In genomic region chr14:62940383-62941074, GRCm38 (mm10) we compare ENCODE assay signal across 9 mouse cellular contexts. TPM values are rescaled to one million over a fixed set of nuclear protein-coding genes. Genes with fewer than 3 reads are reported as not detected.
DNase-seq lines count a peak whose midpoint lies in the region; ATAC-seq lines count a peak whose summit lies in the region.
"Had no signal": no experiment of that assay in that cellular context is flagged by ENCODE, and none has a peak within 500 bp of the region (broad histone marks: within the 10 kb centered on the region; RNA-seq: fewer than 3 reads in every experiment).

No protein-coding gene starts in this region.

- DNase-seq in embryonic facial prominence, embryonic 10.5 days (ENCODE audit: low spot score): no peak
- DNase-seq in T-cell, adult 2 months (ENCODE audit: low spot score): peak; percentile 91
- DNase-seq in lung, postnatal 10 days: peak; percentile 88
- peak; percentile 61 for DNase-seq in testis, postnatal 10 days (ENCODE audit: low spot score)
- DNase-seq in hindbrain, embryonic 10.5 days (ENCODE audit: low spot score): no peak

- H3K36me3 ChIP-seq in embryonic facial prominence, embryonic 12.5 days: peaks cover 25% of the 10 kb centered on the region
- H3K36me3 ChIP-seq in embryonic facial prominence, embryonic 10.5 days (replicated peaks): peaks cover 69% of the 10 kb centered on the region
- peaks cover 49% of the 10 kb centered on the region for H3K36me3 ChIP-seq in heart, embryonic 13.5 days
- H3K36me3 ChIP-seq in forebrain, embryonic 12.5 days (replicated peaks): peaks cover 37% of the 10 kb centered on the region
- H3K36me3 ChIP-seq in hindbrain, embryonic 10.5 days: peaks cover 65% of the 10 kb centered on the region

- no peaks in the 10 kb centered on the region for H3K9me3 ChIP-seq in embryonic facial prominence, embryonic 12.5 days
- peaks cover 5% of the 10 kb centered on the region; the same call in 1 of the 2 replicates for H3K9me3 ChIP-seq in embryonic facial prominence, embryonic 10.5 days
- 0 out of 2 replicates have a peak, but pooled peaks cover 6% of the 10 kb centered on the region for H3K9me3 ChIP-seq in heart, embryonic 13.5 days
- H3K9me3 ChIP-seq in forebrain, embryonic 12.5 days: no peaks in the 10 kb centered on the region
- peaks cover 6% of the 10 kb centered on the region for H3K9me3 ChIP-seq in hindbrain, embryonic 10.5 days

- no peak overlapping the region for H3K4me3 ChIP-seq in embryonic facial prominence, embryonic 12.5 days
- no peak overlapping the region for H3K4me3 ChIP-seq in embryonic facial prominence, embryonic 10.5 days
- no peak overlapping the region for H3K4me3 ChIP-seq in heart, embryonic 13.5 days
- H3K4me3 ChIP-seq in forebrain, embryonic 12.5 days (replicated peaks): no peak overlapping the region
- H3K4me3 ChIP-seq in hindbrain, embryonic 10.5 days: no peak overlapping the region
- H3K4me3 ChIP-seq: erythroblast, embryonic 14.5 days had no signal

- no peak overlapping the region for H3K4me2 ChIP-seq in embryonic facial prominence, embryonic 12.5 days (replicated peaks)
- no peak overlapping the region for H3K4me2 ChIP-seq in heart, embryonic 13.5 days
- H3K4me2 ChIP-seq in forebrain, embryonic 12.5 days: no peak overlapping the region

- no peak overlapping the region for H3K9ac ChIP-seq in embryonic facial prominence, embryonic 12.5 days
- H3K9ac ChIP-seq in heart, embryonic 13.5 days: no peak overlapping the region
- H3K9ac ChIP-seq in forebrain, embryonic 12.5 days: no peak overlapping the region

- H3K27me3 ChIP-seq in embryonic facial prominence, embryonic 12.5 days: no peaks in the 10 kb centered on the region
- no peaks in the 10 kb centered on the region for H3K27me3 ChIP-seq in embryonic facial prominence, embryonic 10.5 days (replicated peaks; ENCODE audit: low read depth, poor library complexity, severe bottlenecking)
- H3K27me3 ChIP-seq in heart, embryonic 13.5 days (replicated peaks): no peaks in the 10 kb centered on the region
- H3K27me3 ChIP-seq in forebrain, embryonic 12.5 days: no peaks in the 10 kb centered on the region
- no peaks in the 10 kb centered on the region for H3K27me3 ChIP-seq in hindbrain, embryonic 10.5 days (ENCODE audit: insufficient read depth, poor library complexity, severe bottlenecking)

- ATAC-seq in embryonic facial prominence, embryonic 12.5 days (ENCODE audit: insufficient number of reproducible peaks, insufficient read depth, low FRiP score, low TSS enrichment): no peak
- ATAC-seq in heart, embryonic 13.5 days (ENCODE audit: extremely low read depth, insufficient number of reproducible peaks, low FRiP score, low TSS enrichment): no peak
- no peak for ATAC-seq in forebrain, embryonic 12.5 days (ENCODE audit: low FRiP score)

- no peaks in the 10 kb centered on the region for H3K4me1 ChIP-seq in embryonic facial prominence, embryonic 12.5 days
- H3K4me1 ChIP-seq in embryonic facial prominence, embryonic 10.5 days: no peaks in the 10 kb centered on the region; the same call in 1 of the 2 replicates
- H3K4me1 ChIP-seq in heart, embryonic 13.5 days: peaks cover 13% of the 10 kb centered on the region; the same call in 1 of the 2 replicates
- H3K4me1 ChIP-seq in forebrain, embryonic 12.5 days: no peaks in the 10 kb centered on the region
- H3K4me1 ChIP-seq in hindbrain, embryonic 10.5 days (replicated peaks): peaks cover 8% of the 10 kb centered on the region

- WGBS in embryonic facial prominence, embryonic 12.5 days: 84% methylated on average over 14 of the region's 14 CpGs
- 93% methylated on average over 14 of the region's 14 CpGs for WGBS in embryonic facial prominence, embryonic 10.5 days
- 66% methylated on average over 14 of the region's 14 CpGs for WGBS in heart, embryonic 13.5 days
- 92% methylated on average over 14 of the region's 14 CpGs for WGBS in forebrain, embryonic 12.5 days
- 93% methylated on average over 14 of the region's 14 CpGs for WGBS in hindbrain, embryonic 10.5 days

- H3K27ac ChIP-seq in embryonic facial prominence, embryonic 12.5 days: peak overlapping the region; percentile 36; the same call in 1 of the 2 replicates
- no peak overlapping the region for H3K27ac ChIP-seq in embryonic facial prominence, embryonic 10.5 days (replicated peaks)
- peak overlapping the region; percentile 42; the same call in 1 of the 2 replicates for H3K27ac ChIP-seq in heart, embryonic 13.5 days (replicated peaks)
- H3K27ac ChIP-seq in forebrain, embryonic 12.5 days: no peak overlapping the region
- H3K27ac ChIP-seq in hindbrain, embryonic 10.5 days: no peak overlapping the region

RNA-seq across cellular contexts. Expression of gene Defb48, which starts 43.8 kb away (rescaled TPM):
- not detected in 2 replicates for polyA plus RNA-seq in embryonic facial prominence, embryonic 12.5 days (2016; fragmentation: Nextera tagmentation; extraction: Ambion mirVana)
- polyA plus RNA-seq in embryonic facial prominence, embryonic 10.5 days (2016; fragmentation: Nextera tagmentation; extraction: Ambion mirVana): not detected in 2 replicates
- polyA plus RNA-seq in heart, embryonic 13.5 days (2015; fragmentation: Nextera tagmentation; extraction: Ambion mirVana): not detected in 2 replicates
- polyA plus RNA-seq in forebrain, embryonic 12.5 days (2016; fragmentation: Nextera tagmentation; extraction: Ambion mirVana): not detected in 2 replicates
- polyA plus RNA-seq in hindbrain, embryonic 10.5 days (2016; fragmentation: Nextera tagmentation; extraction: Ambion mirVana): not detected in 2 replicates
- polyA plus RNA-seq: erythroblast, embryonic 14.5 days had no signal

RNA-seq across cellular contexts. Expression of gene Defb47, which starts 57.3 kb away (rescaled TPM):
- polyA plus RNA-seq in embryonic facial prominence, embryonic 12.5 days (2016; fragmentation: Nextera tagmentation; extraction: Ambion mirVana): not detected in 2 replicates
- polyA plus RNA-seq in embryonic facial prominence, embryonic 10.5 days (2016; fragmentation: Nextera tagmentation; extraction: Ambion mirVana): not detected in 2 replicates
- polyA plus RNA-seq in heart, embryonic 13.5 days (2015; fragmentation: Nextera tagmentation; extraction: Ambion mirVana): not detected in 2 replicates
- polyA plus RNA-seq in forebrain, embryonic 12.5 days (2016; fragmentation: Nextera tagmentation; extraction: Ambion mirVana): not detected in 2 replicates
- not detected in 2 replicates for polyA plus RNA-seq in hindbrain, embryonic 10.5 days (2016; fragmentation: Nextera tagmentation; extraction: Ambion mirVana)
- polyA plus RNA-seq: erythroblast, embryonic 14.5 days had no signal

Comparison
In these comparisons a context has a peak if more than half of its experiments do, and no peak if none do; other contexts are left out.
1. H3K27ac ChIP-seq: peak in embryonic facial prominence, embryonic 12.5 days (single experiment) and heart, embryonic 13.5 days (single experiment); none in embryonic facial prominence, embryonic 10.5 days (single experiment), forebrain, embryonic 12.5 days (single experiment) and hindbrain, embryonic 10.5 days (single experiment).
2. DNase-seq: peak in T-cell, adult 2 months (single experiment), lung, postnatal 10 days (single experiment) and testis, postnatal 10 days (single experiment); none in embryonic facial prominence, embryonic 10.5 days (single experiment) and hindbrain, embryonic 10.5 days (single experiment).